Mouse (Mus musculus): ENCODE measurements at regions not wholly inside any gene's neighbourhood (a gene's known extent, or its start where the extent isn't known, plus 50 kb on each side); places are given as distances from the start of the nearest gene placed in this dataset.

DNA sequence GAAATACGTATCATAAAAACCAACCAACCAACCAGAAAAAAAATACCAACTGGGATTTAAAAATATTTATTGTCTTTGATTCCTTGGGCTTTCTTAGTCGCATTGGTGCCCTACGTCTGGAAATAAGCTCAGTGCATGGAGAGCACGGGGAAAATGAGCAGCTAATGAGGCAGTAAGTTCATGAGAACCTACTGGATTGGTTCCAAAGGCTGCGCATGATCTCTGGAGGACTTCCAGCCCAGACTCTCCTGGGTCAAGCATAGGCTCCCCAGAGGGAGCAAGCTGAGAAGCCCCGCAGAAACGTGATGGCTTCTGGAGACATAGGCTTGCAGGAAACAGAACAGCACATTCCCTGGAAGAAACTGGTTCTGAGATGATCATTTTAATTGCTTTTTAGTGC, 83.4 kb upstream of the Magi3 start:
- TF ChIP-seq MXI1 (IDR thresholded peaks at IDR 0.05; ENCODE audit: low read depth, low read length) = no peak
- TF ChIP-seq CTCF (IDR thresholded peaks at IDR 0.05 in 2 of 3, conservative IDR thresholded peaks at IDR 0.05 in 1 of 3; ENCODE audit: control insufficient read depth in 1 of 3, insufficient read depth in 1 of 3, low read depth in 2 of 3, low read length in 3 of 3, poor library complexity in 1 of 3, severe bottlenecking in 1 of 3) = no peak
- TF ChIP-seq ZKSCAN1 (IDR thresholded peaks at IDR 0.05; ENCODE audit: low read depth, low read length) = no peak
- no peak for TF ChIP-seq POLR2A (IDR thresholded peaks at IDR 0.05; ENCODE audit: control insufficient read depth in 1 of 2, insufficient read depth in 1 of 2, low read depth in 1 of 2, low read length in 2 of 2, poor library complexity in 1 of 2)
- no peak for TF ChIP-seq TCF12 (IDR thresholded peaks at IDR 0.05; ENCODE audit: low read depth, low read length)
- TF ChIP-seq TBP (IDR thresholded peaks at IDR 0.05; ENCODE audit: low read depth, low read length) = no peak
- no peak for TF ChIP-seq MAFK (IDR thresholded peaks at IDR 0.05; ENCODE audit: borderline replicate concordance, low read depth, low read length)
- no peak for TF ChIP-seq ZMIZ1 (IDR thresholded peaks at IDR 0.05; ENCODE audit: low read depth, low read length)

Data from MEL (cell line).